In genomic region chr2:103662121-103662520, GRCm38 (mm10) we compare ENCODE assay signal across 9 mouse cellular contexts.
A peak's percentile ranks its signal among the peaks of the same experiment; 100 is the strongest.
DNase-seq lines count a peak whose midpoint lies in the region; ATAC-seq and TF ChIP-seq lines count a peak whose summit lies in the region.
"Had no signal": no experiment of that assay in that cellular context is flagged by ENCODE, and none has a peak within 500 bp of the region (broad histone marks: within the 10 kb centered on the region; RNA-seq: fewer than 3 reads in every experiment).

No protein-coding gene starts in this region.

- H3K36me3 ChIP-seq in forebrain, embryonic 11.5 days (ENCODE audit: control insufficient read depth, insufficient read depth, low read length), result no peaks in the 10 kb centered on the region

- H3K27me3 ChIP-seq in forebrain, embryonic 11.5 days (ENCODE audit: control insufficient read depth, insufficient read depth, low read length), result no peaks in the 10 kb centered on the region; the same call in 1 of the 2 replicates

- ATAC-seq in forebrain, embryonic 11.5 days (replicated peaks; ENCODE audit: low FRiP score), result no peak

- no peak overlapping the region for H3K27ac ChIP-seq in forebrain, embryonic 11.5 days (ENCODE audit: low read depth, low read length)

- TF ChIP-seq POLR2A in lung, adult 2 months (IDR thresholded peaks at IDR 0.05; ENCODE audit: borderline replicate concordance, extremely low read depth, low read depth, low read length), result no peak

- no peak overlapping the region for H3K4me2 ChIP-seq in forebrain, embryonic 11.5 days (ENCODE audit: low read depth, low read length, severe bottlenecking)

- TF ChIP-seq CTCF in lung, adult 2 months (IDR thresholded peaks at IDR 0.05; ENCODE audit: insufficient read depth, low read length), result no peak

- peak; percentile 9 to 27 for DNase-seq in lung, adult 18-20 months
- DNase-seq in lung, adult 2 months, result no peak
- DNase-seq in adrenal gland, adult 2 months, result peak; percentile 84
- peak; percentile 53 for DNase-seq in gastrocnemius, postnatal 25 days
- peak; percentile 51 to 94 for DNase-seq in left cerebral cortex, postnatal 25 days (ENCODE audit: low spot score in 2 of 2)
- peak; percentile 75 for DNase-seq in thymus, postnatal 14 days
- DNase-seq in forebrain, embryonic 11.5 days (ENCODE audit: low spot score), result no peak
- DNase-seq in retina, postnatal 1 day, result no peak

- H3K4me3 ChIP-seq in lung, adult 2 months (replicated peaks; ENCODE audit: extremely low read depth, low read depth, low read length), result no peak overlapping the region
- no peak overlapping the region for H3K4me3 ChIP-seq in forebrain, embryonic 11.5 days (ENCODE audit: low read depth, low read length)
- H3K4me3 ChIP-seq: megakaryocyte, embryonic 14.5 days had no signal

- intact Hi-C loops in left cerebral cortex, postnatal 25 days (cut with DNase I), result no loop called here

- no peaks in the 10 kb centered on the region for H3K9me3 ChIP-seq in forebrain, embryonic 11.5 days (ENCODE audit: control insufficient read depth, low read length)
- H3K9me3 ChIP-seq: megakaryocyte, embryonic 14.5 days had no signal

- WGBS in lung, adult 2 months, result 29% methylated on average over 4 of the region's 4 CpGs
- 53% methylated on average over 4 of the region's 4 CpGs for whole genome bisulfite sequencing in forebrain, embryonic 11.5 days

- H3K4me1 ChIP-seq in lung, adult 2 months (ENCODE audit: control insufficient read depth, insufficient read depth, low read length), result no peaks in the 10 kb centered on the region; the same call in 1 of the 2 replicates
- peaks cover 6% of the 10 kb centered on the region for H3K4me1 ChIP-seq in forebrain, embryonic 11.5 days (replicated peaks; ENCODE audit: control insufficient read depth, insufficient read depth, low read length)

- H3K9ac ChIP-seq in forebrain, embryonic 11.5 days (ENCODE audit: low read length), result no peak overlapping the region

Comparison
In these comparisons a context has a peak if more than half of its experiments do, and no peak if none do; other contexts are left out.
1. DNase-seq: peak in lung, adult 18-20 months (2 of 2), adrenal gland, adult 2 months (single experiment), gastrocnemius, postnatal 25 days (single experiment), left cerebral cortex, postnatal 25 days (2 of 2) and thymus, postnatal 14 days (single experiment); none in lung, adult 2 months (single experiment), forebrain, embryonic 11.5 days (single experiment) and retina, postnatal 1 day (single experiment).